Mouse (Mus musculus) forebrain, embryonic 10.5 days (tissue): ENCODE data around the gene Cand1. TPM values are rescaled to one million over a fixed set of nuclear protein-coding genes. Genes with fewer than 3 reads are reported as not detected.

ENCODE experiments used
- DNase-seq: peaks from one replicate; pipeline ENCODE4 v3.0.0-alpha.2; 2017; ENCODE audit warnings: low spot score; ENCODE audit errors: extremely low spot score
- H3K27ac ChIP-seq: fragments of 300-500 bp; sonication (generic); 2 replicates; pipeline ENCODE4 v1.5.1; 2016; ENCODE audit warnings: mild to moderate bottlenecking
- H3K27me3 ChIP-seq: fragments of 300-500 bp; sonication (generic); 2 replicates; pipeline ENCODE4 v1.6.1; 2016; ENCODE audit warnings: mild to moderate bottlenecking; ENCODE audit not compliant: poor library complexity, severe bottlenecking
- H3K36me3 ChIP-seq: fragments of 300-500 bp; sonication (generic); replicated peaks from 2 replicates; pipeline ENCODE4 v1.6.1; 2016; ENCODE audit warnings: mild to moderate bottlenecking, moderate library complexity
- H3K4me1 ChIP-seq: fragments of 300-500 bp; sonication (generic); 2 replicates; pipeline ENCODE4 v1.6.1; 2016
- H3K4me3 ChIP-seq: fragments of 300-500 bp; sonication (generic); 2 replicates; pipeline ENCODE4 v1.5.1; 2016; ENCODE audit warnings: mild to moderate bottlenecking, moderate library complexity
- H3K9me3 ChIP-seq: fragments of 300-500 bp; sonication (generic); 2 replicates; pipeline ENCODE4 v1.6.1; 2016; ENCODE audit warnings: mild to moderate bottlenecking, moderate library complexity
- WGBS: fragments of 180-500 bp; shearing (Covaris S2); methylation state at CpG from one replicate; pipeline ENCODE4 v1.1.7; 2016; 5-methylcytosine and 5-hydroxymethylcytosine counted together
- polyA plus RNA-seq: library from polyadenylated mRNA; unstranded; fragments of >200 nt; fragmentation: Nextera tagmentation; extraction: Ambion mirVana; gene quantifications from 2 replicates; pipeline ENCODE4 v1.2.1, GENCODE M21; 2016

Gene Cand1
- polyA plus RNA-seq, 1 experiment from 2014 or later: 87.0 TPM

DNA sequence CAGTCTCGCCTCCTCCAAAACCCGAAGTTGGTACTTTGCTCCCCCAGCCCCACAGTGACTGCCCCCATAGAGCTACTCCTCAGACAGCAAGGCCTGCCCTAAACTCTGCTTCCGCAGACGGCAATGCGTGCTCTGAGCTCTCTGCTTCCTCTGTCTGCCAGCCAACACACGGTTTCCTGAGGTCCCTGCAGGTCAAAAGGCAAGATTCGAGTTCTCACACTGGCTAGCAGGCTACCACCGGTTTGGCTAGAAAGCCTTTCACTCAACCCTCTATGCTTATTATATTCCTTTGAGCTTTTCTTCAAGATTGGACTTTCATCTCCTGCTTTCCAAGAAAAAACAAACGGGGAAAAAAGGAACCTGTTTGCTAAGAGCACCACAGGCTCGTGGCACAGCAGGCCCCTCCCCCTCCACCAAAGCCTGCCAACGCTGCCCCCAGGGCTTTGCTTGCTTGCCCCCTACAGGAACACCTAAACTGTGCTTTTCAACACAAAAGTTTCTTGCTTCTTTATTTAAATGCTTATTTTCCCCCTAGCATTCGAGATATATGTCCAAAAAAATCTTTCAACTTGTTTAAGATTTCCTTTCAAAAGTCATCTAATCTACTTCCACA lies 35.4 kb downstream of the Cand1 start:
- 86% methylated on average over 12 of the region's 12 CpGs for WGBS
- Histone ChIP-seq H3K27me3 (no peaks in the 10 kb centered on the region), H3K36me3 (peaks cover 99% of the 10 kb centered on the region), H3K4me3 (no peak overlapping the region), H3K9me3 (no peaks in the 10 kb centered on the region), H3K4me1 (no peaks in the 10 kb centered on the region), H3K27ac (no peak overlapping the region)
- no peak for DNase-seq

DNA sequence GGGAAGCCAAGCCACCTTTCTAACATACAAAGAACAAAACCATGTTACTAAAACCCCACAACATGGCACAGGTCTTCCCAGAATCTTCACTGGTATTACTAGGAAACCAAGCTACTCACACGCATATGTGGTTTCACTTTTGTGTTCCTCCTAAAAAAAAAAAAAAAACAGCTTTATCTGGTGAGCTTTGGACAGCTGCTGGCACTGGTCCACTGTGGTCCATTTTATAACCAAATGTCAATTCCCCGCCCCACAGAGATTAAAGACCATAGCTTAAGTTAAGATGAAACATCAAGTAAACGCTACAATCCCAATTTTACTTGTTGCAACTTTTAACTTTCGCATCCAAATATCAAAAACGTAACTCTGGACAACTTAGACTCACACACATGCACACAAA lies 40.0 kb downstream of the Cand1 start:
- no peaks in the 10 kb centered on the region for H3K4me1 ChIP-seq
- H3K36me3 ChIP-seq: peaks cover 93% of the 10 kb centered on the region
- WGBS: 95% methylated on average over 5 of the region's 5 CpGs

DNA sequence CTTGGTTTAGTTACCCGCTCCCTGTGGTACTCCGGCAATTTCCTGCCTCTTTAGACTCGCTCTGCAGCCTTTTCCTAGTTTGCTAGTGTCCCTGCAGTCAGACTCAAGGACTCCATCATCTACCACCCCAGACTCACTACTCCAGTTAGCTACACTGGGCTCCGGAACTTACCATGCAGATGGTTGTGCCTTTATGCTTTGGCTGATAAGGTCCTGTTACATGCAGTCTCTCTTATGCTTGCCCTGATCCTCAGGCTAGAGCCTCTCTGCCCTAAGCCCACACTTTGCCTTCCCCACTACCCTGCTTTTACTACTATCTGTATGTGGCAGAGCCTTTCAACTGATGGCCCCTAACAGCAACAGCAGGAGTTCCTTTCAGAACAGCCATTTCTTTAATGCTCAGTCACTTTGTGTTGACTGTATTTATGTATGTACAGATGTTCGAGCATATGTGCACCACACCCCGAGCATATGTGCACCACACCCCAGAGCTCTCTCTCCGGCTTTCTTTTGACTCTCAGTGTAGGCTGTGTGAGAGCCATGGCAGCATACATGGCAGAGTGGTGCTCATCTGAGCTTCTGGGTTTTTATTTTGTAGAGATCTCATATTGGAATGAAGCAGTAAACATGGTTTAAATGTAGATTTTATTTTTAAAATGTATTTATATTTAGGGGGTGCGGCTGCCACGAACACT lies 41.5 kb downstream of the Cand1 start:
- 98% methylated on average over 9 of the region's 9 CpGs for WGBS
- H3K27ac ChIP-seq: no peak overlapping the region
- H3K36me3 ChIP-seq: peaks cover 78% of the 10 kb centered on the region
- no peak for DNase-seq
- H3K9me3 ChIP-seq: no peaks in the 10 kb centered on the region
- no peak overlapping the region for H3K4me3 ChIP-seq
- no peaks in the 10 kb centered on the region for H3K27me3 ChIP-seq
- H3K4me1 ChIP-seq: no peaks in the 10 kb centered on the region

More for the DNA sequence above, 40.0 kb downstream of the Cand1 start:
- Histone ChIP-seq H3K9me3 (no peaks in the 10 kb centered on the region), H3K27me3 (no peaks in the 10 kb centered on the region), H3K27ac (no peak overlapping the region), H3K4me3 (no peak overlapping the region)
- DNase-seq: no peak

DNA sequence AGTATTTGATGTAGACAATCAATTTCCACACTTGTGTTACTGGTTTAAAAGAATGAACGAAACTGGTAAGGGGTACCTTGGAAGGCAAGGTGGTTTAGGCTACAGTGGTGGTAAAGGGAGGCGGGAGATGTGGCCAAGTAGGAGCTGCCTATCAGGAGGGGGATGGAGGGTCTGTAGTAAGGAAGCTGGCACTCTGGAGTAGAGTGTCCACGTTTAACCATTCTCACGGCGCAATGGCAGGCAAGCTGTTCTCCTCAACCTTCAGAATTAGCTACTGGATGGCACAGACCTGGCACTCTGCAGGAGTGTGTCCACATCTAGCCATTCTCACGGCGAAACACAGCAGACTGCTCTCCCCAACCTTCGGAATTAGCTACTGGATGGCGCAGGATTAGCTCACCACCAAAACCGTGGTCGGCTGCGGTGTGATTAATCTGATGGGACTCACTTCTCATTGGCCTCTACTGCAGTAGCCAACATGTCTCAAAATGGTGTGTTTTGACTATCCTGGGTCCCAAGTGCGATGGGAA lies 42.2 kb downstream of the Cand1 start:
- Histone ChIP-seq H3K27ac (no peak overlapping the region), H3K4me3 (no peak overlapping the region), H3K4me1 (no peaks in the 10 kb centered on the region), H3K27me3 (no peaks in the 10 kb centered on the region), H3K36me3 (peaks cover 72% of the 10 kb centered on the region), H3K9me3 (no peaks in the 10 kb centered on the region)
- DNase-seq: no peak
- 93% methylated on average over 13 of the region's 13 CpGs for WGBS

DNA sequence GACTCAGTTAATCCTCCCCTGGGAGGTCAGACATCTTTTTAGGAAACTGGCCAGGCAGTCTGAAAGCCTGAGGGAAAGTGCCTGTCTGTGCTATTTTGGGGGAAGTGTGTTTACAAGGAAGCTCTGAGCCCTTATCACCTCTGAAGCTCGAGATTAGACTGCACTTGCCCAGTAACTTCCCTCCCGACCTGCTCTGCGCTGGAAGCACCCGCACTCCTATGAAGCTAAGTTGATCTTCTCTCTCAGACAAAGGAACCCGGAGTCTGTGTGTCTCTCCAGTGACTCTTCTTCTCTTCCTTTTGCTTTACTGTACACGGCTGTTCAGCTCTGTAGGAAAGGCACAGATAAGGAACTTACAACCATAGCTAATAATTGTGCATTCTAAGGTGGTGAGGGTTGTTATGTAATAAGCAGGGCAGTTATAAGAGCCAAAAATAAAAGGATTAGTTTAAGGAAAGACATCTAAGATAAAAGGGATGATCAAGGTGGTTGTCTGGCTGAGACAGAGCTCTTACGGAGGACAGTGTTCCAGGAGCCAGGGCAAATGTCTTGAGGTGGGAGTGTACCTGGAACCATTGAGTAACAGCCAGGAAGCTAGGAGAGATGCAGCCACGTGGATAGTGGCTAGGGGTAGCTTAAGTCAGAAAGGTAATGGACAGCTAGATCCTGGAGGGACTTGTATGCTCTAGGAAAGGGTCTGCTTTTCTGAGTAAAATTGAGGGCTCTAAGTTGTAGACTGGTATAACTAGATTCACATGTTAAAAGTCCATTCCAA lies 47.1 kb downstream of the Cand1 start:
- Histone ChIP-seq H3K27ac (no peak overlapping the region), H3K4me1 (no peaks in the 10 kb centered on the region), H3K4me3 (no peak overlapping the region), H3K9me3 (no peaks in the 10 kb centered on the region), H3K27me3 (no peaks in the 10 kb centered on the region), H3K36me3 (peaks cover 24% of the 10 kb centered on the region)
- no peak for DNase-seq
- 73% methylated on average over 8 of the region's 8 CpGs for WGBS

DNA sequence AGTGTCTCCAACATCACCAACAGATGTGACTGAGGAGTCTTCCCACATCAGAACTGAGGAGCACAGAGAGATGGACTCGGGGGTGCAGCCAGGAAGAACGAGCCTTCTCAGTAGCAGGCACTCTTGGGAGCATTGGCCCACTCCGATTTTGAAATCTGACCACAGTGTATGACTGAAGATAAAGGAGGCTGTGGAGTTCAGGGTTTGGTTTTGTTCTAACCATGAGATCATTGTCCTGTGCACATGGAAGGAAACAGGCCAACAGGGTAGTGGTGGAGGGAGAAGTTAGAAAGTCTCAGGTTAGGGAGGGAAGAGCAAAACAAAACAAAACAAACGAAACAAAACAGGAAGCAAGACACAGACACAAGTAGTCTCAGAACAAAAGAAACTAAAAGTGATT lies 52.1 kb downstream of the Cand1 start:
- no peak for DNase-seq
- Histone ChIP-seq H3K4me1 (peaks cover 5% of the 10 kb centered on the region; the same call in 1 of the 2 replicates), H3K9me3 (no peaks in the 10 kb centered on the region), H3K27ac (no peak overlapping the region), H3K27me3 (no peaks in the 10 kb centered on the region), H3K4me3 (no peak overlapping the region), H3K36me3 (no peaks in the 10 kb centered on the region)
- WGBS: 86% methylated on average over 4 of the region's 4 CpGs

DNA sequence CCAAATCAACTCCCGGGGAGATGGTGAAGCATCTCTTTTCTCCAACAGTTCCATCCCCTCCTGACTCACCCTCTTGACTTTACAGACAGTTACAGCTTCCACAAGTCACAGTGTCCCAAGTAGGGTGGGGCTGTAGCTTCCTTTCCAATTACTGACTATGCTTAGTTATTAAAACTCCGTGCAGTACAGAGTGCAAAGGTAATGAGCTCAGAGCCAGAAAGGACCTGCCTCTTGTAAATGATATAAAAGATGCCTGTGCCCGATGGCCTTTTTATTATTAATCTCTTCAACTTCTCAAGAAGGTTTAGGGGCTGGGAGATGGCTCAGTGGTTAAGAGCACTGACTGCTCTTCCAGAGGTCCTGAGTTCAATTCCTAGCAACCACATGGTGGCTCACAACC lies 70.2 kb downstream of the Cand1 start:
- H3K4me3 ChIP-seq: no peak overlapping the region
- peaks cover 5% of the 10 kb centered on the region for H3K4me1 ChIP-seq
- no peak overlapping the region for H3K27ac ChIP-seq
- no peaks in the 10 kb centered on the region; the same call in 1 of the 2 replicates for H3K9me3 ChIP-seq
- no peaks in the 10 kb centered on the region for H3K27me3 ChIP-seq
- no peaks in the 10 kb centered on the region for H3K36me3 ChIP-seq
- WGBS: 90% methylated on average over 3 of the region's 3 CpGs
- DNase-seq: no peak

DNA sequence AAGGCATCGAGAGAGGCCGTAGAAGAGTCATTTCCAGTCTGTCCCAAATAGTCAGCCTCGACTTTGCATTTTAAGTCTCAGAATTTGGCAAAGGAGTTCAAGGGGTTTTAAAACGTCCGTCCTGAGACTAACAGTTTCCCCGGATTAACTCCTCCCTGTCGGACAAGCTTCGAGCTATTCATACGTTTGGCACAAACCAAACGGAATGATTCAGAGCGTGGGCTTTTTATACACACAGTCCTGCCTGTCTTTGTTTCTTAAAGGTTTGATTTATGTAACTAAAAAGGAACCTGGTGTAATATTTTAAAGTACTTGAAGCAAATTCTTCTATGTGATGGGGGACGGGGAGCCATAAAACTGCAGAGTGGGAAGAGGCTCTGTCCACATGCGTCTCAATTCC lies 70.6 kb downstream of the Cand1 start:
- H3K4me3 ChIP-seq: no peak overlapping the region
- H3K4me1 ChIP-seq: peaks cover 5% of the 10 kb centered on the region
- DNase-seq: no peak
- no peaks in the 10 kb centered on the region; the same call in 1 of the 2 replicates for H3K9me3 ChIP-seq
- WGBS: 87% methylated on average over 13 of the region's 13 CpGs
- H3K36me3 ChIP-seq: no peaks in the 10 kb centered on the region
- no peak overlapping the region for H3K27ac ChIP-seq
- no peaks in the 10 kb centered on the region for H3K27me3 ChIP-seq

DNA sequence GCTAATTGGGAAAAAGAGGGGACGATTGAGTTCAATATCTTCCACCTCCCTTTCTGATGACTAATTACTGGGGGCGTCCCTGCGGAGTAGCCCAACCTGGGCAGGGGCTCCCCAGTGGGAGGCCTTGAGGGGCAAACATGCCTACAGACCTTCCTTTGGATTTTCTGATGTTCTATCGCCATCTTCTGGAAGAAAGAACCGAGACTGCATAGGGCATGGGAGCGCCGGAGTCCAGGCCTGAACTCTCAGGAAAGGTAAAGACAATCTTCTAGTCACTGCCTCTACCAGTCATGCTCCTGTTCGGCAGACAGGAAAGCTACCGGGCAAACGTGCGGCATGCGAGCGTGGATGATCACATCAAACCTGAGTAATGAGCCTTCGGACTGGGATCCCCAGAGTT lies 71.1 kb downstream of the Cand1 start:
- 33% methylated on average over 14 of the region's 14 CpGs for WGBS
- Histone ChIP-seq H3K4me3 (no peak overlapping the region), H3K9me3 (no peaks in the 10 kb centered on the region; the same call in 1 of the 2 replicates), H3K36me3 (no peaks in the 10 kb centered on the region), H3K27ac (no peak overlapping the region), H3K4me1 (peaks cover 5% of the 10 kb centered on the region), H3K27me3 (no peaks in the 10 kb centered on the region)
- peak; percentile 22 for DNase-seq

DNA sequence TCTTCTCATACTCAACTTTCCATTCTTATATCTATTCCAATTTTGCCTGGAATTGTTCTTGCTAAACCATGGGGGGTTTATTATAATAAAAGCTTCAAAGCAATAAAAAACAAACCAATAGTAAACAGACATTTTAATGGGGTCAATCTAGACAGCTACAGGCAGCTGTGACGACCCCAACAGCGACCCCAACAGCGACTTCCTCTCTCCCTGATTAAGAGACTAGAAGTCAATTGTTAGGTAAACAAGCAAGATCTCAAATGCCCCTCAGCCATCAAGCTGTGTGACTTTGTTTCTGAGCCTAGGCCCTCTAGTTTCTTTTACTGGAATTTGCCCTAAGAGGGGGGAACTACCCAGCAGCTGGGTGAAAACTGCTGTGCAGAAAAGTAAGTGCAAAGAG lies 72.0 kb downstream of the Cand1 start:
- WGBS: 19% methylated on average over 3 of the region's 3 CpGs
- Histone ChIP-seq H3K4me1 (peaks cover 5% of the 10 kb centered on the region), H3K27ac (no peak overlapping the region), H3K36me3 (no peaks in the 10 kb centered on the region), H3K27me3 (no peaks in the 10 kb centered on the region), H3K9me3 (no peaks in the 10 kb centered on the region; the same call in 1 of the 2 replicates), H3K4me3 (no peak overlapping the region)
- DNase-seq: no peak

DNA sequence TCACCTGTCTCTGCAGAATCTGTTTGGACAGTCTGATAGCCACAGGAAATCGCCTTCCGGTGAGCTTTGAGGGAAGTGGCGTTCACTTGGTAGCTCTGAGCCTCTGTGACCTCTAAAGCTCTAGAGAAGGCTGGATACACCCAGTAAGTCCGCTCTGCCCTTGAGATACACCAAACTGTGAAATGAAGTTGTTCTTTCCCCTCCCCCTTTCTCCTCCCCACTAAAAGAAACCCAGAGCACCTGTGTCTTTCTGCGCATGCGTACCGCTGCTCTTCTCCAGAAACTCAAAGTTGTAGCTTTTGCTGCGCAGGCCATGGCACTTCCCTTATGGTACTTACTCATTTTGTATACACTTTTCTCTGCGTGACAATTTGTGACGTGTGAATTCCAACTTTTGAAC lies 74.8 kb downstream of the Cand1 start:
- Histone ChIP-seq H3K9me3 (peaks cover 6% of the 10 kb centered on the region), H3K4me1 (peaks cover 8% of the 10 kb centered on the region), H3K27ac (no peak overlapping the region), H3K4me3 (no peak overlapping the region), H3K36me3 (no peaks in the 10 kb centered on the region), H3K27me3 (no peaks in the 10 kb centered on the region)
- DNase-seq: no peak
- WGBS: 91% methylated on average over 10 of the region's 10 CpGs

DNA sequence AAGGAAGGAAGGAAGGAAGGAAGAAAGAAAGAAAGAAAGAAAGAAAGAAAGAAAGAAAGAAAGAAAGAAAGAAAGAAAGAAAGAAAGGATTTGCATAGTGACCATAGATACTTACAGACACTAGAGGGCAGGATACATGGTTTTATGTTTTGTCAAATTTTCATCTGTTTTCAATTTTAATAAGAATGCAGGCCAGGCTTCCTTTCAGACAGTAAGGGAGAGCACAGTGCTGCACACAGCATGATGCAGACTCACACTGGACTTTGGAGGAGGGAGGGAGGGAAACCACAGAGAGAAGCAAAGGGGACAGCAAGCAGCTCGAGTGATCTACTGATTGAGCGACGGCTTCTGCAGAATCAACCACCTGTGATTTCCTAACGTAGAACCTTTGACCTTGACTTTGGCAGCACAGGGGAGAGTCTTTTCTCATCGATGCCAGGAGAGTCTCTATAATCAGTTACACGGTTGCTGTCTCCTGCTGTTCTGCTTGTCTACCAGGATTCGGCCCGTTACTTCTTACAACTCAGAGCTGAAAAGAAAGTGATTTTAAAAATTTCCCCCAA lies 78.0 kb downstream of the Cand1 start:
- Histone ChIP-seq H3K4me3 (no peak overlapping the region), H3K9me3 (peaks cover 13% of the 10 kb centered on the region), H3K27me3 (no peaks in the 10 kb centered on the region), H3K4me1 (peaks cover 3% of the 10 kb centered on the region; the same call in 1 of the 2 replicates), H3K27ac (no peak overlapping the region), H3K36me3 (no peaks in the 10 kb centered on the region)
- no peak for DNase-seq
- WGBS: 70% methylated on average over 8 of the region's 8 CpGs
